Mouse (Mus musculus) megakaryocyte, embryonic 14.5 days (primary cell): ENCODE measurements at regions not wholly inside any gene's neighbourhood (a gene's known extent, or its start where the extent isn't known, plus 50 kb on each side); places are given as distances from the start of the nearest gene placed in this dataset.

Experiments used
- FLI1 ChIP-seq: IDR thresholded peaks from 2 replicates; pipeline ENCODE4 v1.6.1; 2012; ENCODE audit warnings: low read length, inconsistent platforms, mixed read lengths
- GATA1 ChIP-seq: IDR thresholded peaks from 3 replicates; pipeline ENCODE4 v1.6.1; 2012; ENCODE audit warnings: mixed read lengths, low read length, inconsistent platforms, borderline replicate concordance

GRCm38 (mm10) chr9:23580155-23580554 lies 357.3 kb downstream of the Bmper start:
- TF ChIP-seq FLI1 = no peak
- TF ChIP-seq GATA1 = no peak
